Mouse (Mus musculus) MEL (cell line): ENCODE results near the gene Acot13. TPM values are rescaled to one million over a fixed set of nuclear protein-coding genes. Genes with fewer than 3 reads are reported as not detected.
A peak's percentile ranks its signal among the peaks of the same experiment; 100 is the strongest.

ENCODE experiments used
- DNase-seq: peaks from one replicate; pipeline ENCODE4 v3.0.0; 2011; ENCODE audit warnings: low read depth, low spot score
- H3K27ac ChIP-seq: 2 replicates; pipeline ENCODE4 v1.5.1; 2012; ENCODE audit warnings: low read depth, mild to moderate bottlenecking, control low read depth, low read length, moderate library complexity; ENCODE audit not compliant: control insufficient read depth
- H3K27me3 ChIP-seq, 2 experiments: fragments of 150-350 bp in 1 of 2; sonication (generic) in 1 of 2; 2 replicates each; pipeline ENCODE4 v1.6.1; 2012; ENCODE audit warnings: low read length in 2 of 2, mild to moderate bottlenecking in 2 of 2, improper control_type of control experiment in 1 of 2, moderate library complexity in 1 of 2; ENCODE audit not compliant: insufficient read depth in 2 of 2, control insufficient read depth in 1 of 2
- H3K36me3 ChIP-seq, 2 experiments: 2 replicates each; pipeline ENCODE4 v1.6.1; 2012 to 2014; ENCODE audit warnings: low read length in 2 of 2, improper control_type of control experiment in 1 of 2, inconsistent platforms in 1 of 2, mild to moderate bottlenecking in 1 of 2; ENCODE audit not compliant: insufficient read depth in 2 of 2, control insufficient read depth in 1 of 2
- H3K4me1 ChIP-seq, 2 experiments: fragments of 150-350 bp in 1 of 2; sonication (generic) in 1 of 2; 2 replicates each; pipeline ENCODE4 v1.6.1; 2012; ENCODE audit warnings: low read length in 2 of 2, improper control_type of control experiment in 1 of 2, mild to moderate bottlenecking in 1 of 2; ENCODE audit not compliant: insufficient read depth in 2 of 2, control insufficient read depth in 1 of 2
- H3K4me3 ChIP-seq, 2 experiments: fragments of 150-350 bp in 1 of 2; sonication (generic) in 1 of 2; 2 replicates each; pipeline ENCODE4 v1.5.1; 2012; ENCODE audit warnings: low read depth in 2 of 2, low read length in 2 of 2, mild to moderate bottlenecking in 2 of 2, moderate library complexity in 2 of 2, control low read depth in 1 of 2, improper control_type of control experiment in 1 of 2; ENCODE audit not compliant: control insufficient read depth in 1 of 2, insufficient read depth in 1 of 2
- H3K79me2 ChIP-seq: 2 replicates; pipeline ENCODE4 v1.6.1; 2012; ENCODE audit warnings: mild to moderate bottlenecking, low read length, moderate library complexity; ENCODE audit not compliant: control insufficient read depth, poor library complexity, insufficient read depth
- H3K9ac ChIP-seq: 2 replicates; pipeline ENCODE4 v1.6.1; 2012; ENCODE audit warnings: low read depth, mild to moderate bottlenecking, control low read depth, low read length, moderate library complexity; ENCODE audit not compliant: control insufficient read depth, poor library complexity, severe bottlenecking
- H3K9me3 ChIP-seq: fragments of 150-350 bp; sonication (generic); replicated peaks from 2 replicates; pipeline ENCODE4 v1.6.1; 2012; ENCODE audit warnings: mild to moderate bottlenecking, low read length, improper control_type of control experiment, moderate library complexity; ENCODE audit not compliant: insufficient read depth
- BHLHE40 ChIP-seq: IDR thresholded peaks from 2 replicates; pipeline ENCODE4 v1.6.1; 2012; ENCODE audit warnings: low read depth, mild to moderate bottlenecking, inconsistent platforms, low read length, improper control_type of control experiment, borderline replicate concordance
- CHD1 ChIP-seq: IDR thresholded peaks from 2 replicates; pipeline ENCODE4 v1.6.1; 2012; ENCODE audit warnings: low read depth, mild to moderate bottlenecking, inconsistent platforms, low read length, improper control_type of control experiment
- E2F4 ChIP-seq: IDR thresholded peaks from 2 replicates; pipeline ENCODE4 v1.6.1; 2011; ENCODE audit warnings: low read depth, low read length, improper control_type of control experiment, borderline replicate concordance
- ETS1 ChIP-seq: IDR thresholded peaks from 2 replicates; pipeline ENCODE4 v1.6.1; 2012; ENCODE audit warnings: low read depth, mild to moderate bottlenecking, inconsistent platforms, low read length, improper control_type of control experiment, moderate library complexity
- GATA1 ChIP-seq: IDR thresholded peaks from 2 replicates; pipeline ENCODE4 v1.6.1; 2011; ENCODE audit warnings: low read depth, low read length, improper control_type of control experiment
- KAT2A ChIP-seq: conservative IDR thresholded peaks from 2 replicates; pipeline ENCODE4 v1.6.1; 2012; ENCODE audit warnings: low read depth, low read length, improper control_type of control experiment, inconsistent platforms
- MAX ChIP-seq: IDR thresholded peaks from 2 replicates; pipeline ENCODE4 v1.6.1; 2011; ENCODE audit warnings: low read length, improper control_type of control experiment
- NRF1 ChIP-seq: IDR thresholded peaks from 2 replicates; pipeline ENCODE4 v1.6.1; 2014; ENCODE audit warnings: low read depth, mild to moderate bottlenecking, inconsistent platforms, low read length, improper control_type of control experiment, moderate library complexity; ENCODE audit not compliant: poor library complexity, insufficient read depth, severe bottlenecking
- POLR2AphosphoS2 ChIP-seq: IDR thresholded peaks from 2 replicates; pipeline ENCODE4 v1.6.1; 2011; ENCODE audit warnings: low read length, improper control_type of control experiment
- RAD21 ChIP-seq: IDR thresholded peaks from 2 replicates; pipeline ENCODE4 v1.6.1; 2011; ENCODE audit warnings: mild to moderate bottlenecking, low read depth, low read length, improper control_type of control experiment
- SMC3 ChIP-seq: IDR thresholded peaks from 2 replicates; pipeline ENCODE4 v1.6.1; 2011; ENCODE audit warnings: low read depth, low read length, improper control_type of control experiment
- USF1 ChIP-seq: IDR thresholded peaks from 2 replicates; pipeline ENCODE4 v1.6.1; 2014; ENCODE audit warnings: low read depth, mild to moderate bottlenecking, inconsistent platforms, low read length, improper control_type of control experiment, moderate library complexity
- ZNF384 ChIP-seq: IDR thresholded peaks from 2 replicates; pipeline ENCODE4 v1.6.1; 2012; ENCODE audit warnings: low read depth, mild to moderate bottlenecking, inconsistent platforms, low read length, improper control_type of control experiment
- polyA plus RNA-seq, 2 experiments: library from polyadenylated mRNA; stranded (reverse) in 1 of 2; unstranded in 1 of 2; fragments of >175 nt in 1 of 2; fragments of >200 nt in 1 of 2; gene quantifications; 2 replicates each; pipeline versions ENCODE4 v1.2.1 to v1.2.4; 2012; ENCODE audit warnings: low replicate concordance in 2 of 2, low read depth in 1 of 2; ENCODE audit not compliant: insufficient read length in 2 of 2, insufficient read depth in 1 of 2, missing spikeins in 1 of 2
- total RNA-seq: library from RNA; depleted of rRNA; stranded (reverse); fragments of 300-350 nt; gene quantifications from 2 replicates; pipeline ENCODE4 v1.2.3, GENCODE M21; 2012

Gene Acot13
- total and polyA plus RNA-seq, 3 experiments = 51.8 to 57.3 TPM; not detected in 1

GRCm38 (mm10) chr13:24844983-24845955, 13.9 kb upstream of the Acot13 start, which contains the start of gene D130043K22Rik:
TSS of gene D130043K22Rik (plus strand) at chr13:24845135.
- H3K27me3 ChIP-seq = no peaks in the 10 kb centered on the region
- H3K4me1 ChIP-seq = no peaks in the 10 kb centered on the region
- no peak within 1 kb of the TSS for H3K4me3 ChIP-seq
- no peaks in the 10 kb centered on the region for H3K9me3 ChIP-seq
- DNase-seq = no peak
- no peak within 1 kb of the TSS for H3K27ac ChIP-seq
- H3K9ac ChIP-seq = no peak within 1 kb of the TSS
- H3K36me3 ChIP-seq = peaks cover 2 to 9% of the 10 kb centered on the region in 2 experiments
- no peaks in the 10 kb centered on the region for H3K79me2 ChIP-seq
- TF ChIP-seq ETS1 (no peak), ZNF384 (peak; percentile 52; the same call in 1 of the 2 replicates)

GRCm38 (mm10) chr13:24841702-24842101, 10.4 kb upstream of the Acot13 start:
- no peak for DNase-seq
- H3K27ac ChIP-seq = no peak overlapping the region
- TF ChIP-seq POLR2AphosphoS2 = no peak
- TF ChIP-seq MAX = no peak
- TF ChIP-seq USF1 = no peak
- no peak for TF ChIP-seq RAD21
- TF ChIP-seq E2F4 = no peak
- no peak for TF ChIP-seq KAT2A
- TF ChIP-seq CHD1 = no peak
- no peak for TF ChIP-seq SMC3
- no peak for TF ChIP-seq BHLHE40
- TF ChIP-seq GATA1 = no peak
- no peak for TF ChIP-seq NRF1
- TF ChIP-seq, all 39 proteins: peak for 0
- H3K36me3 ChIP-seq = peaks cover 19 to 27% of the 10 kb centered on the region in 2 experiments
- no peaks in the 10 kb centered on the region for H3K27me3 ChIP-seq
- H3K4me1 ChIP-seq = peaks cover 5 to 8% of the 10 kb centered on the region in 2 experiments; a peak in 3 of 4 replicates
- no peak overlapping the region for H3K4me3 ChIP-seq
- no peaks in the 10 kb centered on the region for H3K9me3 ChIP-seq
- H3K9ac ChIP-seq = no peak overlapping the region
- peaks cover 6% of the 10 kb centered on the region; the same call in 1 of the 2 replicates for H3K79me2 ChIP-seq
